Mouse (Mus musculus): Measurements from ENCODE around the gene Actn3.
"Not testable (repeated sequence)": the region's sequence is repeated elsewhere in the genome, so short reads cannot be mapped to it uniquely, and the experiment has no call there.

The Actn3 gene

GRCm38 (mm10) chr19:4877785-4878184, at the start of gene Actn3:
Gene Actn3, minus strand, starts transcription at chr19:4877909.
- peak; percentile 10 for DNase-seq

GRCm38 (mm10) chr19:4925121-4925860, 47.6 kb upstream of the Actn3 start:
- DNase-seq: no peak

- DNase-seq: no peak
Measured at GRCm38 (mm10) chr19:4919652-4920051, 41.9 kb upstream of the Actn3 start.

- DNase-seq: no peak
Measured at GRCm38 (mm10) chr19:4916827-4917226, 39.1 kb upstream of the Actn3 start.

- no peak for DNase-seq
Measured at GRCm38 (mm10) chr19:4915924-4916603, 38.4 kb upstream of the Actn3 start.

- DNase-seq: no peak
Measured at GRCm38 (mm10) chr19:4909376-4909775, 31.7 kb upstream of the Actn3 start.

GRCm38 (mm10) chr19:4908107-4908506, 30.4 kb upstream of the Actn3 start:
- peak; percentile 53 for DNase-seq

- peak; percentile 85 for DNase-seq
Measured at GRCm38 (mm10) chr19:4905979-4906794, 28.5 kb upstream of the Actn3 start, which contains the start of gene Bbs1. Gene Bbs1, minus strand, starts transcription at chr19:4906628.

GRCm38 (mm10) chr19:4899888-4900287, 22.2 kb upstream of the Actn3 start:
- no peak for DNase-seq

- no peak for DNase-seq
Measured at GRCm38 (mm10) chr19:4898972-4899371, 21.3 kb upstream of the Actn3 start.

- no peak for DNase-seq
Measured at GRCm38 (mm10) chr19:4896780-4897520, 19.2 kb upstream of the Actn3 start.

GRCm38 (mm10) chr19:4891798-4892197, 14.1 kb upstream of the Actn3 start:
- DNase-seq: no peak

GRCm38 (mm10) chr19:4889791-4890190, 12.1 kb upstream of the Actn3 start:
- DNase-seq: no peak

GRCm38 (mm10) chr19:4883961-4884360, 6.3 kb upstream of the Actn3 start:
- no peak for DNase-seq

GRCm38 (mm10) chr19:4879324-4879703, 1.6 kb upstream of the Actn3 start:
- DNase-seq: no peak

GRCm38 (mm10) chr19:4878405-4879323, 955 bp upstream of the Actn3 start, which contains the start of gene Zdhhc24:
Gene Zdhhc24, plus strand, starts transcription at chr19:4878668.
- DNase-seq: peak; percentile 96

GRCm38 (mm10) chr19:4876755-4877154, 954 bp downstream of the Actn3 start:
- no peak for DNase-seq

GRCm38 (mm10) chr19:4876241-4876640, 1.5 kb downstream of the Actn3 start:
- no peak for DNase-seq

- DNase-seq: not testable (repeated sequence)
Measured at GRCm38 (mm10) chr19:4874613-4875012, 3.1 kb downstream of the Actn3 start.

- DNase-seq: peak; percentile 23
Measured at GRCm38 (mm10) chr19:4865147-4865546, 12.6 kb downstream of the Actn3 start.

GRCm38 (mm10) chr19:4863048-4863447, 14.7 kb downstream of the Actn3 start:
- no peak for DNase-seq

GRCm38 (mm10) chr19:4859081-4859480, 18.6 kb downstream of the Actn3 start:
- no peak for DNase-seq

Data from kidney, adult 18-20 months (tissue).